Mouse (Mus musculus): Measurements from ENCODE around the gene Sugt1.

The Sugt1 gene

GRCm38 (mm10) chr14:79587139-79587851, at the start of gene Sugt1:
Gene Sugt1, plus strand, starts transcription at chr14:79587691.
- peak; percentile 97 to 98 for DNase-seq

GRCm38 (mm10) chr14:79537921-79538320, 49.6 kb upstream of the Sugt1 start:
- DNase-seq, result no peak

- no peak for DNase-seq
Observed at GRCm38 (mm10) chr14:79541606-79542005, 45.9 kb upstream of the Sugt1 start.

DNA sequence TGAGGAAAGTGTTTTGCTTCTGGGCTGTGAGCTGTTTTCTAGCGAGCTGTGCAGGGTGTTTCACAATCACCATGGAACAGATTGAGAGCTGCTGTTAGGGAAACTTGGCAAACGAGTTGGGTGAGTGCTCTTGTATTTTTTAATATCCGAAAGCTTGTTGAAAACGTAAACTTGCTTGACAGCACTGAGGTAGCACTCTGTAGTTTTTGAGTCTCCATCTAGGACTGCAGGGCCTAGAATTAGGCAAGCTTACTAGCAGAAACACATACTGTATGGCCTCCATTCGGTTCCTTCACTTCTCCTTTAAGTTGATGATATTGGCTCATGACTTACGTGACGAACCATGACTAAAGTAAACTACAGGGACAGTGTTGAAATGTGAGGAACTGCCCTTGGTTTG, 38.1 kb upstream of the Sugt1 start:
- peak in 1 of 2 experiments; percentile 50 for DNase-seq

DNA sequence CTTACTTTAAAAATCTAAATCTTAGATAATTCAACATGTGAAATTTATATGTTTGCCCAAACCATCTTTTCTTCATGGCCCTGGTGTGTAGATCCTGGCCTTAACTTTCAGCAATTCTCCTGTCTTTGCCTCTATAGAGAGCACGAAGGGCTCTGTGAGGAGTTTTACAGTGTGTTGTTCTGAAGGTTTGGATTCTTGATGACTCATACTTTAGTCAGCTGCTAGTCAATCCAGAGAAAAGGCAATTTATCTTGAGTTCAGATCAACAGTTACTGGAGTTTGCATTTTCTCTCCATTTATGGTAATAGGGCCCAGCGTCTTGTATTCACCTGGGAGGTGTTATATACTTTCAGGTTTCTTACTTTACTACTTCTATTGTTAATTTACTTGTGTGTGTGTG, 35.6 kb upstream of the Sugt1 start:
- DNase-seq, result no peak

GRCm38 (mm10) chr14:79552854-79553253, 34.6 kb upstream of the Sugt1 start:
- DNase-seq, result no peak

DNA sequence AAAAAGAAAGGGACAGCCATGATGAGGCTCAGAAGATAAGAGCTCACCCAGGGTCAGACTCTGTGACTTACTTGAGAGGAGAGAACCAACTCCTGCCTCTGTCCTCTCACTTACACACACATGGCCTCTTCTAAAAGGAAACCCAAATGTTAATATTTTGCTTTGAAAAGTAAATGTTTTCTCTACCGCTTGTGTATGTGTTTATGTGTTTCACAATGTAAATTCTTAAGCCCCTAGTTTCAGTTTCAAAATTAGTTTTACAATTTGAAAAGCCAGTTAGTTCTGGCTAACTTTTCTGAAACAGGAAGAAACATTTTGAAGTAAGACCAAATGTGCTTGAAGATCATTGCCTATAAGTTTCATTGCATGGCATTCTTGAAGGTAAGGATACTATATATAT, 29.7 kb upstream of the Sugt1 start:
- DNase-seq, result no peak

DNA sequence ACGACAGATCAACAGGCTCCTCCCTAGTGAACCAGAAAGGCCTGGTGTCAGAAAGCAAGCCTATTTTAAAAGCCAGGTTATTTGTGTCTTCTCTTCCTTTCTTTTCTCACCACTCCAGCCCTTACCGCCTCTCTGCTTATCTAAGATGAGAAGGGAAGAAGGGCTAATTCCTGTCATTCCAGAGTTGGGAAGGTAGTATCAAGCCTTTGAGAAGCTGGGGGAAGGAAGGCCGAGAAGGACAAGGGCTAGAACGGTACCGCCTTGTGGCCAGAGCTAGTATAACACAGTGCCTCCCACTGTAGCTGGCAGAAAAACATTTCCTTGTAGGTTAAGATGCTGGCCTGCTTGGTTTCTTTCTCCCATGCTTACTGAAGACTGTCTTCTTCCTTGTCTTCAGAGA, 24.7 kb upstream of the Sugt1 start:
- peak; percentile 65 to 85 for DNase-seq

DNA sequence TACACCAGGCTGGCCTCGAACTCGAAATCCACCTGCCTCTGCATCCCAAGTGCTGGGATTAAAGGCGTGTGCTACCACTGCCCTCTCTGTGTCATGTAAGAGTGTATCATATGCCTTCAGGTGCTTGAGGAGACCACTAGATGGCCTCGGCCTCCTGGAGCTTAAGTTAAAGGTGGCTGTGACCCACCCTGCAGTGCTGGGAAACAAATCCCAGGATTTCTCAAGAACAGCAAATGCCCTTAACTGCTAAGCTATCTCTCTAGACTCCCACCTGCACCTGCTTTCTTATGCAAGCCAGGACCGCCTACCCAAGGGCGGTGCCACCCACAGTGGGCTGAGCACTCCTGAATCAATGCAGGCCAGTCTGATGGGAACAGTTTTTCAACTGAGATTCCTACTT, 22.7 kb upstream of the Sugt1 start:
- no peak for DNase-seq

- no peak for DNase-seq
Observed at GRCm38 (mm10) chr14:79573482-79574191, 13.9 kb upstream of the Sugt1 start.

- no peak for DNase-seq
Observed at GRCm38 (mm10) chr14:79574361-79574760, 13.1 kb upstream of the Sugt1 start.

DNA sequence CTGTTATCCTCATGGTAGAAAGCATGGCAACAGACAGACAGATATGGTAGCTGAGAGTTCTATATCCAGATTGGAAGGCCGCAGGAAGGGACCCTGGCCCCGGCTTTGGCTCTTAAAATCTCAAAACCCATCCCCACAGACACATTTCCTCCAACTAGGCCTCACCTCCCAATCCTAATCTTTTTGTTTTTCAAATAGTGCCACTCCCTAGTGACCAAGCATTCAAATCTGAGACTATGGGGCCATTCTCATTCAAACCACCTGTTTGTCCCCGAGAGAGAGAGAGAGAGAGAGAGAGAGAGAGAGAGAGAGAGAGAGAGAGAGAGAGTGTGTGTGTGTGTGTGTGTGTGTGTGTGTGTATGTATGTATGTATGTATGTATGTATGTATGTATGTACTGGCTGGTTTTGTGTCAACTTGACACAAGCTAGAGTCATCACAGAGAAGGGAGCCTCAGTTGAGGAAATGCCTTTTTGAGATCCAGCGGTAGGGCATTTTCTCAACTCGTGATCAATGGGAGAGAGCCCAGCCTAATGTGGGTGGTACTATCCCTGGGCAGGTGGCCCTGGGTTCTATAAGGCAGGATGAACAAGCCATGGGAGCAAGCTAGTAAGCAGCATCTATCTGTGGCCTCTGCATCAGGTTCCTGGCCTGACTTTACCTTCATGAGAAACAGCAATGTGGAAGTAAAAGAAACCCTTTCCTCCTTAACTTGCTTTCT, 3.8 kb upstream of the Sugt1 start:
- no peak for DNase-seq

GRCm38 (mm10) chr14:79586499-79587138, 872 bp upstream of the Sugt1 start:
- no peak for DNase-seq

GRCm38 (mm10) chr14:79587852-79588229, 350 bp downstream of the Sugt1 start:
- DNase-seq, result no peak

DNA sequence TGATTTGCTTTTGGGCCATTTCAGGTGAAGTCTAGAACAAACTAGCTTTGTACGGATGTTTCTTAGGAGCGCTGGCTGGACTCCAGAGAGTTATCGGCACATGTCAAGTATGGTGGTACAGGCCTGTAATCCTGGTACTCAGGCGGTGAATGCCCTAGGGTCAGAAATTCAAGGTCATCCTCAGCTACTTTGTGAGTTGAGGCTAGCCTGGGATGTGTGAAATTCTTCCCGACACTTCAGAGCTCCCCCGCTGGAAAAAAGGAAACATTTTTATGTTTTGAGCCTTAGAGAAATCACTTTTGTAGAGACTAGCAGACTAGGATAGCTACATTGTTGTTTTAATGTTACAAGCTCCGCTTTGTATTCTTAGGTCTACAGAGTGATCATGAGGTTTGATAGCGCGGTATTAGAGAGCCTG, 1.1 kb downstream of the Sugt1 start:
- peak; percentile 4 to 12 for DNase-seq

GRCm38 (mm10) chr14:79589401-79589800, 1.9 kb downstream of the Sugt1 start:
- no peak for DNase-seq

DNA sequence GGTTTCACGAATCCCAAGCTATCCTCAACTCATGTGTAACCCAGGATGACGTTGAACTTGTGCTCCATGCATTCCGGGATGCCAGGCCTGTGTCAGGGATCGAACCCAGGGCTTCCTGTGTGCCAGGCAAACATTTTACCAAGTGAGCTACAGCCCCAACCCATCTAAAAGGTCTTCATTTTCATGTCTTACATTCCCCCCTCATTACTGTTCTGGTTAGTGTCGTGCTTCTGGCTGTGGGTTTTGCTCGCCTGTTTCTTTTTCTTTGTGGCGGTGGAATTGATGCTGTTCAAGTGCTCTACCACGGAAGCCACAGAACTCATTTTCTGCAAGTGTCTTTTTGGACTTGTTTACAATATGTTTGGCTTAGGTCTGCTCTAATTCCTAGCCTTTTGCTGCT, 3.4 kb downstream of the Sugt1 start:
- DNase-seq, result no peak

DNA sequence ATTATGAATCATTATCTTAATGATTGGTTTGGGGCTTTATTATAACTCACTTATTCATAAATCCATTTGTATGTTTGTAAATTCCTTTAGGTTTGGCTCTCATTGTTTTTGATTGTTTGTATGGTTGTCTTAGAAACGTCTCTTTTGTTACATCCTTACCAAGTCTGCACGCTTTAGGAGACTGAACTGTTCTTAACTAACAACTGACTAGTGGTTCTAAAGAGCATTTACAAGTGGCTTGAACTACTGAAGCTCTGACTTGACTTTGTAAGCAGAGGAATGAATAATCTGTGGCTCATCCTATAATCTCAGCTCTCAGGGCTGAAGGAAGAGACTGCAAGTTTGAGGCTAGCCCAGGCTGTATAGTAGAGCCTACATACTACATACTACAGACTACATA, 4.1 kb downstream of the Sugt1 start:
- no peak for DNase-seq

GRCm38 (mm10) chr14:79594069-79594468, 6.6 kb downstream of the Sugt1 start:
- no peak for DNase-seq

DNA sequence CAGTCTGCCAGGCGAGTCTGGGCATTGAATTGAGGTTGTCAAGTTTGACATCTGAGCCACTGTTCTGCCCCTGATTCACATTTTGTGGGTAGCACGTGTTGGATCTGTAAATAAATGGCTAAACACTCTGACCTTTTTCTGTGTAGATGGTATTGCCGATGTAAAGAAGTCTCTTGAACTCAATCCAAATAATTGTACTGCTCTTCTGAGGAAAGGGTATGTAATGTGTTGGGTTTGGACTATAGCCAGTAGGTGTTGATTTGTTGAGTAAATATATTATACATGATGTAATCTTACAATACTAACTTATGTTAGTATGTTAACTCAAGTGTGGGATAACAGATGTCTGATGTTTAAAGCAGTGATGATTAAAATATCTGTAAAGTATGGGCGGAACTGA, 9.1 kb downstream of the Sugt1 start:
- no peak for DNase-seq

DNA sequence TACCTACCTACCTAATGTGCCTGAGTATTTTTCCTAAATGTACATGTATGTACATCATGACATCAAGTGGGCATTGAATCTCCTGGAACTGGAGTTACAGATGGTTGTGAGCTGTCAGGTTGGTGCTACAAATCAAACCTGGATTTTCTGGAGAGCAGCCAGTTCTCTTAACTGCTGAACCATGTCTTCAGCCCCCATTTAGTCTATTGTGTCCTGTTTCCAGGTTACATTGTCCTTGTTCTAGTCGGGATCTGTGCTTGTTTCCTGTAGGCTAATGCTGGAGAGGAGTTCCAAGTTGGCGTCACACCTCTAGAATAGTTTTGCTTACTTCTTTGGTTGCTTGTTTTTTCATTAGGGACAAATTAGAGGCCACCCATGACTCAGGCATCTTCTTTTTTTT, 18.4 kb downstream of the Sugt1 start:
- DNase-seq, result peak; percentile 23 to 30

- no peak for DNase-seq
Observed at GRCm38 (mm10) chr14:79606392-79606791, 18.9 kb downstream of the Sugt1 start.

DNA sequence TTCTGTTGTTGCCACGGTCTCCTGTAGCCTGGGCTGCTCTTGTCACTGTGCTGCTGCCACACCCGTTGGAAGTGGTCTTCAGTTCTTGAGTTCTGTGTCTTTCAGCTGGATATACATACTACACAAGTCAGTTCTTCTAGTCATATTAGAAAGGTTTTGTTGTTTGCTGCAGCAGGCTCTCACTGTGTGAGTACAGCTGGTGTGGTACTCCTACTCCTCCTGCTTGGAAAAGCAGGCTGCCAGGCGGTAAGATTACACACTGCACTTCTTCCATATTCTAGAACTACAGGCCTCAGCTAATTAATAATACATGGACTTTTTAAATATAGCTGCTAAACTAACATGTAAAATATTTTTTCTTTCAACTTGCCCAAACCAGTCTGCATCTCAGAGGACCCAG, 19.4 kb downstream of the Sugt1 start:
- no peak for DNase-seq
